ENCODE assay signal across 24 mouse cellular contexts in genomic region chr9:44030646-44031045, GRCm38 (mm10). TPM values are rescaled to one million over a fixed set of nuclear protein-coding genes. Genes with fewer than 3 reads are reported as not detected.
DNase-seq lines count a peak whose midpoint lies in the region; ATAC-seq and TF ChIP-seq lines count a peak whose summit lies in the region.
"Had no signal": no experiment of that assay in that cellular context is flagged by ENCODE, and none has a peak within 500 bp of the region (broad histone marks: within the 10 kb centered on the region; RNA-seq: fewer than 3 reads in every experiment).

No protein-coding gene starts in this region.

- no peaks in the 10 kb centered on the region for H3K27me3 ChIP-seq in heart, embryonic 12.5 days (replicated peaks)
- H3K27me3 ChIP-seq in heart, postnatal 0 days (ENCODE audit: control insufficient read depth, insufficient read depth, low read length), result no peaks in the 10 kb centered on the region
- no peaks in the 10 kb centered on the region for H3K27me3 ChIP-seq in heart, embryonic 11.5 days (ENCODE audit: control insufficient read depth, insufficient read depth, low read length)
- H3K27me3 ChIP-seq: embryonic facial prominence, embryonic 12.5 days; Patski had no signal

- no peaks in the 10 kb centered on the region for H3K9me3 ChIP-seq in heart, embryonic 12.5 days (replicated peaks)
- H3K9me3 ChIP-seq in heart, postnatal 0 days (replicated peaks; ENCODE audit: control insufficient read depth, low read length), result no peaks in the 10 kb centered on the region
- no peaks in the 10 kb centered on the region for H3K9me3 ChIP-seq in heart, embryonic 11.5 days (replicated peaks; ENCODE audit: control insufficient read depth, low read length)
- H3K9me3 ChIP-seq: embryonic facial prominence, embryonic 12.5 days; forebrain, embryonic 12.5 days; hindbrain, embryonic 12.5 days had no signal

- no peak for TF ChIP-seq CTCF in heart, postnatal 0 days (IDR thresholded peaks at IDR 0.05; ENCODE audit: low read depth)

- no peak overlapping the region for H3K9ac ChIP-seq in heart, embryonic 12.5 days
- H3K9ac ChIP-seq in heart, postnatal 0 days (replicated peaks; ENCODE audit: low read depth, low read length), result no peak overlapping the region
- no peak overlapping the region for H3K9ac ChIP-seq in heart, embryonic 11.5 days (ENCODE audit: low read depth, low read length)
- H3K9ac ChIP-seq: embryonic facial prominence, embryonic 12.5 days; forebrain, embryonic 12.5 days; hindbrain, embryonic 12.5 days had no signal

- no peak for TF ChIP-seq EP300 in heart, postnatal 0 days (IDR thresholded peaks at IDR 0.05; ENCODE audit: low read depth)

- no peak overlapping the region for H3K4me3 ChIP-seq in heart, embryonic 12.5 days
- no peak overlapping the region for H3K4me3 ChIP-seq in heart, postnatal 0 days (ENCODE audit: low read depth, low read length)
- H3K4me3 ChIP-seq in heart, embryonic 11.5 days (ENCODE audit: low read depth, low read length), result no peak overlapping the region
- H3K4me3 ChIP-seq: embryonic facial prominence, embryonic 12.5 days; forebrain, embryonic 12.5 days; hindbrain, embryonic 12.5 days had no signal

- no peak overlapping the region for H3K4me2 ChIP-seq in heart, embryonic 12.5 days
- no peak overlapping the region for H3K4me2 ChIP-seq in heart, postnatal 0 days (ENCODE audit: low read depth, low read length)
- H3K4me2 ChIP-seq in heart, embryonic 11.5 days, result no peak overlapping the region
- H3K4me2 ChIP-seq: embryonic facial prominence, embryonic 12.5 days; forebrain, embryonic 12.5 days; hindbrain, embryonic 12.5 days had no signal

- DNase-seq in CD4-positive, CD25-positive, alpha-beta regulatory T cell, adult 2 months (ENCODE audit: low read depth, low spot score), result peak; percentile 42
- DNase-seq in heart, adult 9 months (ENCODE audit: low spot score in 2 of 2), result no peak
- no peak for DNase-seq in heart, postnatal 0 days (ENCODE audit: low spot score)
- DNase-seq in thymus, postnatal 14 days, result peak; percentile 51
- no peak for DNase-seq in thymus, postnatal 4 days
- DNase-seq: adrenal gland, postnatal 14 days; B cell, adult 2 months; cerebellum, adult 11-12 months; cerebellum, adult 9-10 months; cerebellum, postnatal 25 days; gastrocnemius, postnatal 14 days; heart, postnatal 36 days had no signal

- H3K4me1 ChIP-seq in heart, embryonic 12.5 days (replicated peaks), result 0 out of 2 replicates have a peak, but pooled peaks cover 2% of the 10 kb centered on the region
- no peaks in the 10 kb centered on the region for H3K4me1 ChIP-seq in heart, postnatal 0 days (ENCODE audit: control insufficient read depth, insufficient read depth)
- no peaks in the 10 kb centered on the region for H3K4me1 ChIP-seq in heart, embryonic 11.5 days (ENCODE audit: control insufficient read depth, insufficient read depth, low read length)
- H3K4me1 ChIP-seq: embryonic facial prominence, embryonic 12.5 days; forebrain, embryonic 12.5 days; hindbrain, embryonic 12.5 days had no signal

- ATAC-seq in CD4-positive, CD25-positive, alpha-beta regulatory T cell, adult 4 months, result no peak
- ATAC-seq in heart, embryonic 12.5 days (ENCODE audit: insufficient number of reproducible peaks, low FRiP score), result no peak
- ATAC-seq in heart, postnatal 0 days (ENCODE audit: insufficient read depth, low read depth), result no peak
- no peak for ATAC-seq in heart, embryonic 11.5 days (replicated peaks; ENCODE audit: insufficient number of reproducible peaks, low FRiP score, low TSS enrichment)
- ATAC-seq: forebrain, embryonic 16.5 days; hindbrain, embryonic 16.5 days; intestine, postnatal 0 days; Patski had no signal

- H3K27ac ChIP-seq in heart, embryonic 12.5 days (ENCODE audit: poor library complexity, severe bottlenecking), result peak overlapping the region; percentile 24; the same call in 1 of the 2 replicates
- peak overlapping the region; percentile 38; the same call in 1 of the 2 replicates for H3K27ac ChIP-seq in heart, postnatal 0 days (ENCODE audit: low read depth)
- H3K27ac ChIP-seq in heart, embryonic 11.5 days (ENCODE audit: low read depth, low read length), result no peak overlapping the region
- H3K27ac ChIP-seq: embryonic facial prominence, embryonic 12.5 days; forebrain, embryonic 12.5 days; hindbrain, embryonic 12.5 days had no signal

- no peaks in the 10 kb centered on the region for H3K36me3 ChIP-seq in heart, embryonic 12.5 days
- H3K36me3 ChIP-seq in heart, postnatal 0 days (replicated peaks; ENCODE audit: control insufficient read depth, insufficient read depth, low read length), result no peaks in the 10 kb centered on the region
- H3K36me3 ChIP-seq in heart, embryonic 11.5 days (ENCODE audit: control insufficient read depth, insufficient read depth, low read length), result no peaks in the 10 kb centered on the region
- H3K36me3 ChIP-seq: embryonic facial prominence, embryonic 12.5 days; forebrain, embryonic 12.5 days; hindbrain, embryonic 12.5 days had no signal

- 81% methylated on average over 4 of the region's 4 CpGs for WGBS in heart, embryonic 12.5 days
- 92% methylated on average over 4 of the region's 4 CpGs for WGBS in heart, postnatal 0 days
- WGBS in heart, embryonic 11.5 days (ENCODE audit: insufficient replicate concordance), result 88% methylated on average over 4 of the region's 4 CpGs

RNA-seq across cellular contexts. Expression of gene Thy1, which starts 12.5 kb away (rescaled TPM):
- polyA plus RNA-seq in CD4-positive, CD25-positive, alpha-beta regulatory T cell, adult 4 months (2017; shearing (Covaris generic)), result 100 to 1,000 TPM; 107 to 154 TPM
- 1.1 and 1.5 TPM in 2 replicates for polyA plus RNA-seq in heart, embryonic 12.5 days (2016; fragmentation: Nextera tagmentation; extraction: Ambion mirVana)
- total RNA-seq in heart, postnatal 0 days (2014; rRNA removed; ENCODE audit: low replicate concordance), result 6.3 and 12.5 TPM in 2 replicates
- 3.6 and 4.4 TPM in 2 replicates for polyA plus RNA-seq in heart, postnatal 0 days (2015; fragmentation: Nextera tagmentation; extraction: Ambion mirVana)
- polyA plus RNA-seq in heart, embryonic 11.5 days (2014; fragmentation: Nextera tagmentation; extraction: Ambion mirVana), result 0.86 and 0.90 TPM in 2 replicates
- total RNA-seq: CH12.LX; granulocyte monocyte progenitor cell, adult 5-6 weeks had no signal
- polyA plus RNA-seq: forebrain, embryonic 12.5 days; hindbrain, embryonic 12.5 days; Patski had no signal

RNA-seq across cellular contexts. Expression of gene Usp2, which starts 36.2 kb away (rescaled TPM):
- 1 to 10 TPM; 3.7 to 5.2 TPM for polyA plus RNA-seq in CD4-positive, CD25-positive, alpha-beta regulatory T cell, adult 4 months (2017; shearing (Covaris generic))
- polyA plus RNA-seq in heart, embryonic 12.5 days (2016; fragmentation: Nextera tagmentation; extraction: Ambion mirVana), result 51.7 and 62.5 TPM in 2 replicates
- 44.9 and 48.6 TPM in 2 replicates for total RNA-seq in heart, postnatal 0 days (2014; rRNA removed; ENCODE audit: low replicate concordance)
- polyA plus RNA-seq in heart, postnatal 0 days (2015; fragmentation: Nextera tagmentation; extraction: Ambion mirVana), result 114 and 121 TPM in 2 replicates
- polyA plus RNA-seq in heart, embryonic 11.5 days (2014; fragmentation: Nextera tagmentation; extraction: Ambion mirVana), result 51.3 and 53.8 TPM in 2 replicates

Comparison
In these comparisons a context has a peak if more than half of its experiments do, and no peak if none do; other contexts are left out.
1. DNase-seq: peak in CD4-positive, CD25-positive, alpha-beta regulatory T cell, adult 2 months (single experiment) and thymus, postnatal 14 days (single experiment); none in heart, adult 9 months (0 of 2), heart, postnatal 0 days (single experiment) and thymus, postnatal 4 days (single experiment).
2. RNA of gene Thy1, which starts 12.5 kb away (polyA plus RNA-seq): 107 to 154 TPM in CD4-positive, CD25-positive, alpha-beta regulatory T cell, adult 4 months; 3.6 to 4.4 TPM in heart, postnatal 0 days, 1.1 to 1.5 TPM in heart, embryonic 12.5 days and 0.86 to 0.90 TPM in heart, embryonic 11.5 days; every median in the first group is over 10 times any median in the second.